Mouse (Mus musculus): ENCODE data around the gene Foxp3.

GRCm38 (mm10) chrX:7553474-7553873 is 20.0 kb upstream of the Foxp3 start:
- TF ChIP-seq CTCF (IDR thresholded peaks at IDR 0.05; ENCODE audit: insufficient read depth, low read depth, low read length) (no peak), POLR2A (IDR thresholded peaks at IDR 0.05; ENCODE audit: insufficient read depth, low read depth, low read length) (no peak)
